Mouse (Mus musculus) hindbrain, embryonic 14.5 days (tissue): ENCODE data around the gene Fryl. TPM values are rescaled to one million over a fixed set of nuclear protein-coding genes. Genes with fewer than 3 reads are reported as not detected.

ENCODE experiments used
- ATAC-seq: fragments of 200-750 bp; cut with Nextera tagmentation; 2 replicates; pipeline ENCODE4 v1.8.0; 2017; ENCODE audit warnings: moderate number of reproducible peaks, mild to moderate bottlenecking, moderate TSS enrichment, moderate library complexity; ENCODE audit not compliant: low FRiP score
- DNase-seq: peaks from one replicate; pipeline ENCODE4 v3.0.0-alpha.2; 2015; ENCODE audit warnings: low spot score
- H3K27ac ChIP-seq: fragments of 300-500 bp; sonication (generic); 2 replicates; pipeline ENCODE4 v1.5.1; 2014; ENCODE audit warnings: mild to moderate bottlenecking, moderate library complexity
- H3K27me3 ChIP-seq: fragments of 300-500 bp; sonication (generic); 2 replicates; pipeline ENCODE4 v1.6.1; 2014; ENCODE audit warnings: mild to moderate bottlenecking, low read length, mixed read lengths; ENCODE audit not compliant: control insufficient read depth, insufficient read depth
- H3K36me3 ChIP-seq: fragments of 300-500 bp; sonication (generic); replicated peaks from 2 replicates; pipeline ENCODE4 v1.6.1; 2014; ENCODE audit not compliant: control insufficient read depth, insufficient read depth
- H3K4me1 ChIP-seq: fragments of 300-500 bp; sonication (generic); replicated peaks from 2 replicates; pipeline ENCODE4 v1.6.1; 2014; ENCODE audit warnings: antibody characterized with exemption, low read length, mixed read lengths; ENCODE audit not compliant: control insufficient read depth, insufficient read depth
- H3K4me2 ChIP-seq: fragments of 300-500 bp; sonication (generic); replicated peaks from 2 replicates; pipeline ENCODE4 v1.6.1; 2014; ENCODE audit warnings: mild to moderate bottlenecking, moderate library complexity
- H3K4me3 ChIP-seq: fragments of 300-500 bp; sonication (generic); replicated peaks from 2 replicates; pipeline ENCODE4 v1.5.1; 2014; ENCODE audit warnings: mild to moderate bottlenecking, low read length
- H3K9ac ChIP-seq: fragments of 300-500 bp; sonication (generic); 2 replicates; pipeline ENCODE4 v1.6.1; 2014
- H3K9me3 ChIP-seq: fragments of 300-500 bp; sonication (generic); 2 replicates; pipeline ENCODE4 v1.6.1; 2016; ENCODE audit warnings: low read length; ENCODE audit not compliant: control insufficient read depth
- WGBS: fragments of 180-500 bp; shearing (Covaris S2); extraction: QIAGEN DNeasy Blood & Tissue Kit; methylation state at CpG from one replicate; pipeline ENCODE4 v1.1.7; 2014; 5-methylcytosine and 5-hydroxymethylcytosine counted together
- polyA plus RNA-seq: library from polyadenylated mRNA; unstranded; fragments of >200 nt; fragmentation: Nextera tagmentation; extraction: Ambion mirVana; gene quantifications from 2 replicates; pipeline ENCODE4 v1.2.1, GENCODE M21; 2014

Fryl gene
- polyA plus RNA-seq, 1 experiment from 2014 or later: 40.7 TPM

- 92% methylated on average over 4 of the region's 4 CpGs for WGBS
- H3K36me3 ChIP-seq: peaks cover 15% of the 10 kb centered on the region
Observed at GRCm38 (mm10) chr5:73218065-73218464, 38.4 kb downstream of the Fryl start.

DNA sequence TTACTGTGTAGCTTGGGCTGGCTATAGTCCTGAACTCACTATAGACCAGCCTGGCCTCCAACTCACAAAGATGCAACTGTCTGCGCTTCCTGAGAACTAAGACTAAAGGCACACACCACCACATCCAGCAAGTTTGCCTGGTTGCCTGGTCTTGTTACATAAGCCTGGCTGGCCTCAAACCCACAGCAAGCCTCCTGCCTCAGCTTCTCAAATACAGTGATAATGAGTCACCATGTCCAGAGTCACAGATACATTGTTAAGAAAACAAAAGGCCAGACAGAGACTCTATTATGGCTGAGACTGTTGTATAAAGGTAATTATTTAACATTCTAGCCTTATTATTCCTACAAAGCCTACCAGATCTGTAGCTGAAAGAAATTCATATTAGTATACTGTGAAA is 39.3 kb downstream of the Fryl start:
- 100% methylated on average over 1 of the region's 1 CpGs for WGBS
- no peak for DNase-seq
- Histone ChIP-seq H3K4me3 (no peak overlapping the region), H3K9me3 (no peaks in the 10 kb centered on the region), H3K4me2 (no peak overlapping the region), H3K4me1 (no peaks in the 10 kb centered on the region), H3K36me3 (peaks cover 15% of the 10 kb centered on the region), H3K27me3 (no peaks in the 10 kb centered on the region), H3K27ac (no peak overlapping the region; the same call in 1 of the 2 replicates), H3K9ac (no peak overlapping the region)
- ATAC-seq: no peak

More at GRCm38 (mm10) chr5:73218065-73218464, 38.4 kb downstream of the Fryl start:
- H3K27ac ChIP-seq: no peak overlapping the region
- no peak overlapping the region for H3K4me3 ChIP-seq
- H3K4me2 ChIP-seq: no peak overlapping the region
- no peak for DNase-seq
- no peak overlapping the region for H3K9ac ChIP-seq
- H3K9me3 ChIP-seq: no peaks in the 10 kb centered on the region
- no peaks in the 10 kb centered on the region for H3K4me1 ChIP-seq
- ATAC-seq: no peak
- H3K27me3 ChIP-seq: no peaks in the 10 kb centered on the region

DNA sequence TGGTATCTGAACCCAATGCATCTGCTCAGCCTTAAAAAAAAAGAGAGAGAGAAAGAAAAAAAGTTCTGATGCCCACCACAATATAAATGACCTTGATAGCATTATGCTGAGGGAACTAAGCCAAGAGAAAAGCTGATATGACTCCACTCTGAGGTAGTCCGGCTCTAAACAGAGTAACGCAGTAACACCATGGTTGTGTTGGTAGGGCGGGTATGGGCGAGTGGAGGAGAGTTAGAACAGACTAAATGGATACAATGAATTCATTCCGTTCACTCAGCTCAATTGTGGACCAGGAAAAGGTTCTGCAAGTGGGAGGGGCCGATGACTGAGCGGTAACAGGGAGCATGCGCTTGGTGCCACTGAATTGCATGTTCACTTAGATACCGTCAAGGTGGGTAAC is 40.4 kb downstream of the Fryl start:
- no peaks in the 10 kb centered on the region for H3K27me3 ChIP-seq
- no peaks in the 10 kb centered on the region for H3K9me3 ChIP-seq
- no peak overlapping the region for H3K4me3 ChIP-seq
- no peak for DNase-seq
- no peak overlapping the region for H3K4me2 ChIP-seq
- no peak overlapping the region for H3K9ac ChIP-seq
- H3K27ac ChIP-seq: no peak overlapping the region
- ATAC-seq: no peak
- H3K4me1 ChIP-seq: no peaks in the 10 kb centered on the region
- H3K36me3 ChIP-seq: peaks cover 15% of the 10 kb centered on the region
- WGBS: 90% methylated on average over 9 of the region's 9 CpGs

DNA sequence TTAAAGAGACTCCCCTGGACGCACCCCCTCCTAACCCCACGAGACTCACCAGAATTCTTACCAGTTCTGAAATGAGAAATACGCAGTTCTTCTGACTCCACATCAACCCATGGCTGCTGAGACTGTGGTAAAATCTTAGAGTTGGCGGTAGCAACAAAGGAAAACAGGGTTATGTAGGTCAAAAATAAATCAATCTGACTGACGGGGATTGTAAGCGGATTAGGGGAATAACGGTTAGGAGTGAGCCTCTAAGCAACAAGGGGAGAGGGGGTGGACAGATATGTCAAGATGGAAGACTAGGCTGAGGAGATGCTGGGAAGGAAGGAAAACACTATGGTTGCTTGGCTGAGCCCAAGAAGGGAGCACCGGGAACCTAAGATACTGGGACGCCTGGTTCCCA is 44.0 kb downstream of the Fryl start:
- WGBS: 83% methylated on average over 9 of the region's 9 CpGs
- ATAC-seq: no peak
- H3K4me1 ChIP-seq: no peaks in the 10 kb centered on the region

DNA sequence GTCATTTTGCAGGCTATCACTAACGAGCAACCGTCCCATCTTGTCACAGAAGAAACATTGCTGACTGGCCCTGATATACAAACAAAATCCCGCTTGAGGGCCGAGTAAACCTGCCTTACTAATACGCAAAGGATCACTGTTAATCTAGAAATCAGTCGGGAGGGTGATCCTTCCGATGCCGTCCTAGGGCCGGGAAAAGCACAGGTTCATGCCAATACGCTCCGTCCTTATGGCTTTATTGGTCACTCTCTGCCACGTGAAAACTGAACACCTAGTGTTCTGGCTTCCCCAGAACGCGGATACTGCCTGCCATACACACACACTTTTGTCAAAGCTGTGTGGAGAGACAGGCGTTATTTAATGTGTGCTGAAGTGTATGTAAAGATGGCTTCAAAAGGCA is 44.5 kb downstream of the Fryl start:
- H3K4me3 ChIP-seq: no peak overlapping the region

More for the DNA sequence above, 44.0 kb downstream of the Fryl start:
- H3K36me3 ChIP-seq: no peaks in the 10 kb centered on the region
- no peaks in the 10 kb centered on the region for H3K27me3 ChIP-seq
- H3K9me3 ChIP-seq: no peaks in the 10 kb centered on the region
- H3K4me3 ChIP-seq: no peak overlapping the region
- no peak overlapping the region for H3K27ac ChIP-seq
- H3K9ac ChIP-seq: no peak overlapping the region
- H3K4me2 ChIP-seq: no peak overlapping the region
- no peak for DNase-seq

DNA sequence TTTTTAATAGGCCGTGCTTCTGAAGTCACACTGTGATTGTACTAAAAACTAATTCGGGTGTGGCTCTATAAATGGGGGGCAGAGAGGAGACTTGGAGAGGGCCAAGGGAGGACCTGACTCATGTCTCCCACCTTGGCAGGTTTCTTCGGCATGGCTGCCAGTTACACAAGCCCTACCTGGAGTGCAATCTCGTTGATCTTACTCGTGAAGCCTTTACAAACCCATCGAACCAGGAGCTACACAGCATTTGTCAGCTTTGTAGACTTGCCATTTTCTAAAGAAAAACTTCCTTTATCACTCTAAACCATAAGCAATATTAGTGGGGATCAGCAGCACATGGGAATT is 45.5 kb downstream of the Fryl start:
- Histone ChIP-seq H3K4me3 (no peak overlapping the region), H3K4me1 (no peaks in the 10 kb centered on the region), H3K27me3 (no peaks in the 10 kb centered on the region), H3K4me2 (no peak overlapping the region), H3K36me3 (no peaks in the 10 kb centered on the region), H3K27ac (no peak overlapping the region), H3K9ac (no peak overlapping the region), H3K9me3 (no peaks in the 10 kb centered on the region)
- ATAC-seq: no peak
- DNase-seq: no peak
- WGBS: 96% methylated on average over 6 of the region's 6 CpGs

More for the DNA sequence above, 44.5 kb downstream of the Fryl start:
- Histone ChIP-seq H3K36me3 (no peaks in the 10 kb centered on the region), H3K4me1 (no peaks in the 10 kb centered on the region), H3K27me3 (no peaks in the 10 kb centered on the region), H3K27ac (no peak overlapping the region), H3K9me3 (no peaks in the 10 kb centered on the region), H3K9ac (no peak overlapping the region), H3K4me2 (no peak overlapping the region)
- DNase-seq (no peak), ATAC-seq (no peak)
- WGBS: 94% methylated on average over 15 of the region's 15 CpGs

- 88% methylated on average over 22 of the region's 22 CpGs for WGBS
- no peaks in the 10 kb centered on the region for H3K27me3 ChIP-seq
- no peaks in the 10 kb centered on the region for H3K4me1 ChIP-seq
- DNase-seq (no peak), ATAC-seq (no peak)
- H3K4me2 ChIP-seq: no peak overlapping the region
- no peak overlapping the region for H3K27ac ChIP-seq
- H3K4me3 ChIP-seq: no peak overlapping the region
- H3K36me3 ChIP-seq: no peaks in the 10 kb centered on the region
- H3K9ac ChIP-seq: no peak overlapping the region
- H3K9me3 ChIP-seq: no peaks in the 10 kb centered on the region
Observed at GRCm38 (mm10) chr5:73210127-73210970, 46.1 kb downstream of the Fryl start.

DNA sequence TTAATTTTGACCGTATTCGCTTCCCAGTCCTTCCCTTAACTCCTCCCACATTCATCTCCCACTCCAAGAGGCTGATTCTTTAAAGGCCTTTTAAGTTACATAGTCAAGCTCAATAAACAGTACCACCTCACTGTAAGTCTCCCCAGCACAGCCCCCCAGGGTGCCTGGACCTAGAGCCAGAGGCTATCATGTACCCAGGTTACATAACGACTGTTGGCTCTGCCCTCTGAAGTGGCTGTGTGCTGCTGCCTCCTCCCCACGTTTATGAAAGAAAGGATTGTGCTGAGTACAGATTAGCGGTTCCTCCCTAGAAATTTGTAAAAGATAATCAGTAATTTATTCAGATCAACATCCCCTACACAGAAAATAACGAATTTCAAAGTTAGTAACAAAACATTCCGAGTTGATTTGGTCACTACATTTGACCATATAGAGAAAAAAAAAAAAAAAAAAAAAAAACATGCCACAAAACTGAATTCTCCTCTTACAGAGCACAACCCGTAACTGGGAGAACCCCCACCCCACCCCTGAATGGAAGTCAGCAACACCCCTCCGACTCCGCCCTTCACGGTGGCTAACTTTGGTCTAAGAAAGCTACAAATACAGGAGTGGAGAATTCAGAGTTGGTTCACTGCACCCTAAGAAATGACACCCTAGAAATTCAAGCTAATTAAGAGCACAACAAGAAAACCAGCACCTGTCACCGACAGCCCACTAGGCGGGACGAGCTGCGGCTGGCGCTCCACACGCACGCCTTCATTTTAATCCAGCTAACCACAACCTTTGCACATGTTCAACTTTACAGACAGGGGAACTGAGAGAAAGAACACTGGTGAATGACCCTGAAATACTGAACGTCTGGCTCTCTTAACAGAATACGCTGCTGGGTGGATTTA is 47.0 kb downstream of the Fryl start:
- no peak overlapping the region for H3K4me2 ChIP-seq
- H3K27me3 ChIP-seq: no peaks in the 10 kb centered on the region
- DNase-seq: no peak
- no peaks in the 10 kb centered on the region for H3K4me1 ChIP-seq
- WGBS: 62% methylated on average over 20 of the region's 20 CpGs
- no peaks in the 10 kb centered on the region for H3K36me3 ChIP-seq
- no peak overlapping the region for H3K4me3 ChIP-seq
- no peaks in the 10 kb centered on the region for H3K9me3 ChIP-seq
- ATAC-seq: no peak
- H3K27ac ChIP-seq: no peak overlapping the region
- no peak overlapping the region for H3K9ac ChIP-seq

DNA sequence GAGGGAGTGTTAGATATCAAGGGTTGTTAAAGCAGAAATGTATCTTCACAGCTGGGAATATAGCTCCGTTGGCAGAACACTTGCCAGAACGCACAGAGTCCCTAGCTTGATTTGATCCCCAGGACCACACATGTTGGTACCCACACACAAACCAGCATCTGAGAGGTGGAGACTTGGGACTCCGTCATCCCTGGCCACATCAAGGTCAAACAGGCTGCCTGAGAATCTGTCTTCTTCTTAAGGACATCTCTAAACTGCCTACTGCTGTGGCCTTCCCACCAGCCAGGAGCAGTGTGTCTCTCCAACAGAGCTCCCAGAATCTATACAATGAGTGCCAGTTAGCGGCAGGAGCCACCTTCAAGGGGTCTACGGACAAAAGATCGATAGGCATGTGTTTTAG is 47.8 kb downstream of the Fryl start:
- Histone ChIP-seq H3K9ac (no peak overlapping the region), H3K36me3 (no peaks in the 10 kb centered on the region), H3K4me3 (no peak overlapping the region), H3K4me1 (no peaks in the 10 kb centered on the region), H3K4me2 (no peak overlapping the region), H3K27ac (no peak overlapping the region), H3K27me3 (no peaks in the 10 kb centered on the region), H3K9me3 (no peaks in the 10 kb centered on the region)
- WGBS: 70% methylated on average over 6 of the region's 6 CpGs
- no peak for ATAC-seq
- DNase-seq: no peak
